Mouse (Mus musculus): ENCODE data around the gene Hamp. TPM values are rescaled to one million over a fixed set of nuclear protein-coding genes. Genes with fewer than 3 reads are reported as not detected.

Gene Hamp
- total RNA-seq, 4 experiments from 2014 or later: not detected

GRCm38 (mm10) chr7:30908992-30909431 lies 34.8 kb downstream of the Hamp start:
- DNase-seq (ENCODE audit: low spot score in 2 of 2): no peak

- DNase-seq (ENCODE audit: low spot score in 2 of 2): no peak
Observed at GRCm38 (mm10) chr7:30908277-30908991, 35.4 kb downstream of the Hamp start.

GRCm38 (mm10) chr7:30904042-30904441 lies 39.8 kb downstream of the Hamp start:
- no peak for DNase-seq (ENCODE audit: low spot score in 2 of 2)

- DNase-seq (ENCODE audit: low spot score in 2 of 2): no peak
Observed at GRCm38 (mm10) chr7:30895217-30895616, 48.6 kb downstream of the Hamp start.

GRCm38 (mm10) chr7:30892515-30892914 lies 51.3 kb downstream of the Hamp start:
- no peak for DNase-seq (ENCODE audit: low spot score in 2 of 2)

Other genes with a start within 250 kb of the Hamp start
- not detected for gene 2200002J24Rik, start 245.1 kb downstream of the Hamp start, total RNA-seq (2022)
- gene Atp4a, start 231.8 kb downstream of the Hamp start, total RNA-seq (2022): 1 to 10 TPM; 1.1 to 2.1 (median 1.6) TPM
- gene Tmem147, start 214.5 kb downstream of the Hamp start, total RNA-seq (2022): 100 to 1,000 TPM; 110 to 119 (median 116) TPM
- not detected for gene Gapdhs, start 200.4 kb downstream of the Hamp start, total RNA-seq (2022)
- gene Sbsn, start 192.6 kb downstream of the Hamp start, total RNA-seq (2022): 10 to 100 TPM in 1 of 4 experiments, 1 to 10 TPM in 3; 7.8 to 11.8 (median 8.4) TPM
- gene Dmkn, start 180.3 kb downstream of the Hamp start, total RNA-seq (2022): 1 to 10 TPM in 1 of 4 experiments, under 1 TPM in 2, not detected in 1; 0.84 to 1.5 (median 0.95) TPM
- not detected for gene Krtdap, start 156.1 kb downstream of the Hamp start, total RNA-seq (2022)
- gene Ffar2, start 120.3 kb downstream of the Hamp start, total RNA-seq (2022): under 1 TPM in 1 of 4 experiments, not detected in 3; 0.20 TPM
- gene Ffar3, start 87.9 kb downstream of the Hamp start, total RNA-seq (2022): not detected
- gene Ffar1, start 82.5 kb downstream of the Hamp start, total RNA-seq (2022): not detected
- gene Cd22, start 63.7 kb downstream of the Hamp start, total RNA-seq (2022): 1 to 10 TPM in 2 of 4 experiments, not detected in 2; 1.1 to 1.6 TPM
- gene Mag, start 29.2 kb downstream of the Hamp start, total RNA-seq (2022): 100 to 1,000 TPM; 151 to 226 (median 183) TPM
- not detected for gene Hamp2, start 19.4 kb downstream of the Hamp start, total RNA-seq (2022)
- 100 to 1,000 TPM; 118 to 123 (median 120) TPM for gene Usf2, start 12.8 kb upstream of the Hamp start, total RNA-seq (2022)
- gene Lsr, start 29.4 kb upstream of the Hamp start, total RNA-seq (2022): 1 to 10 TPM; 5.1 to 9.0 (median 6.0) TPM
- under 1 TPM in 1 of 4 experiments, not detected in 3; 0.21 TPM for gene Fam187b, start 29.8 kb upstream of the Hamp start, total RNA-seq (2022)
- 10 to 100 TPM; 27.5 to 36.2 (median 30.7) TPM for gene Fxyd5, start 98.4 kb upstream of the Hamp start, total RNA-seq (2022)
- gene Fxyd7, start 107.4 kb upstream of the Hamp start, total RNA-seq (2022): 100 to 1,000 TPM; 103 to 116 (median 108) TPM
- 100 to 1,000 TPM in 2 of 4 experiments, 10 to 100 TPM in 2; 80.5 to 263 (median 172) TPM for gene Fxyd1, start 113.2 kb upstream of the Hamp start, total RNA-seq (2022)
- 10 to 100 TPM; 38.3 to 64.2 (median 55.9) TPM for gene Lgi4, start 115.3 kb upstream of the Hamp start, total RNA-seq (2022)
- 1 to 10 TPM in 3 of 4 experiments, not detected in 1; 1.4 to 2.3 (median 1.6) TPM for gene Fxyd3, start 132.7 kb upstream of the Hamp start, total RNA-seq (2022)
- 1 to 10 TPM; 4.8 to 9.5 (median 5.4) TPM for gene Hpn, start 171.3 kb upstream of the Hamp start, total RNA-seq (2022)
- gene Scn1b, start 183.0 kb upstream of the Hamp start, total RNA-seq (2022): 100 to 1,000 TPM; 572 to 623 (median 584) TPM
- 100 to 1,000 TPM; 115 to 132 (median 125) TPM for gene Gramd1a, start 211.9 kb upstream of the Hamp start, total RNA-seq (2022)

Measured in layer of hippocampus, adult 8-10 months (tissue).